Mouse (Mus musculus) lung, postnatal 10 days (tissue): ENCODE measurements around the gene Cd82.
A peak's percentile ranks its signal among the peaks of the same experiment; 100 is the strongest.

ENCODE experiments used
- DNase-seq: peaks from one replicate; pipeline ENCODE4 v3.0.0; 2021

The Cd82 gene

DNA sequence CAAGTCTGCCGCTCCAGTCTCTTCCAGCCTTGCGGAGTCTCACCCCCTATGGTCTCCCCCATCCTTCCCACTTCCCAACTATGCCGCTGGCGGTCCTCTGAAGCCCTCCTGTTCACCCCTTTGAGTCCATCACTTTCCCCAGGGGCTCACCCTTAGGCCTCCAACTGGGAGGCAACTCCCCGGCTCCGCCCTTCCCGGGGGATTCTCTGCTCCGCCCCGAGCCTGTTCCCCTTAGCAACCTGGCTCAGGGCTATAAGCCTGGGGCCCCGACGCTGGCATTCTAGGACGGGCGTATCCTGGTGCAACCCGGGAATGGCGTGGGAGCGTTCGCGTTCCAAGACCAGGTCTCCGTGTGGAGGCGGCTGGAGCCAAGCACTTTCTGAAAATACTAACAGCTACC is at the start of gene Cd82:
TSS of gene Cd82 (minus strand) at position 381 of the 400 bp plus-strand sequence.
- DNase-seq, result peak; percentile 87

DNA sequence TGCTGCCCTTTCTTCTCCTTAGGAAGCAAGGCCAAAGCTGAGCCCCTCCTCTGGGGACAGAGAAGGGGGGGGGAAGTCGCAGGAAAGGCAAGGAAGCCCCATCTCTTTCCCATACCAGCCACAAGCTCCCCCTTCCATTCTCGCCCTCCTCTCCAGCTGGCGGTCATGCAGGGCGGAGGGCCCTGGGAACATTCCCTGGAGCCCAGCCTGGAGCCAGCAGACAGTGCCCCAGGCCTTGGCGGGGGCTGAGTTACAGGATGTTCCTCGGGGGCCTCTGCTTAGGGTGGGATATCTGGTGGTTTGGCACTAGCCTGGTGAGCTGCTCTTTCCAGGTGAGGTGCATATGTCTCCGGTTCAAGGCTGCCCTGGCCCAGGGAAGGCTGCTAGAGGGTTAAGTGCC is 49.2 kb upstream of the Cd82 start:
- no peak for DNase-seq

DNA sequence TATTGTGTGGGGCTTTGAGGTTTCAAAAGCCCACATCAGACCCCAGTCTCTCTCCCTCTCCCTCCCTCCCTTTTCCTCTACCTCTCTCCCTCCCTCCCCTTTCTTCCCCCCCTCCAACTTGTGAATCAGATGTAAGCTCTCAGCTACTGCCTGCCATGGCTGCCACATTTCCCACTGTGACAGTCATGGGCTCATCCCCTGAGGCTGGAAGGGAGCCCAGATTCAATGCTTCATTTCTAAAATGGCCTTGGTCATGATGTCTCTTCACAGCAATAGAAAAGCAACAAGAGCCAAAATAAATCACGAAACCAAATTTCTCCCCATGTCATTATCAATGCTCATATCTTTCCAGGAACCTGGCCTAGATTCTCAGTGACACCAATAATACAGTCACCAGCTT is 47.9 kb upstream of the Cd82 start:
- DNase-seq, result no peak

DNA sequence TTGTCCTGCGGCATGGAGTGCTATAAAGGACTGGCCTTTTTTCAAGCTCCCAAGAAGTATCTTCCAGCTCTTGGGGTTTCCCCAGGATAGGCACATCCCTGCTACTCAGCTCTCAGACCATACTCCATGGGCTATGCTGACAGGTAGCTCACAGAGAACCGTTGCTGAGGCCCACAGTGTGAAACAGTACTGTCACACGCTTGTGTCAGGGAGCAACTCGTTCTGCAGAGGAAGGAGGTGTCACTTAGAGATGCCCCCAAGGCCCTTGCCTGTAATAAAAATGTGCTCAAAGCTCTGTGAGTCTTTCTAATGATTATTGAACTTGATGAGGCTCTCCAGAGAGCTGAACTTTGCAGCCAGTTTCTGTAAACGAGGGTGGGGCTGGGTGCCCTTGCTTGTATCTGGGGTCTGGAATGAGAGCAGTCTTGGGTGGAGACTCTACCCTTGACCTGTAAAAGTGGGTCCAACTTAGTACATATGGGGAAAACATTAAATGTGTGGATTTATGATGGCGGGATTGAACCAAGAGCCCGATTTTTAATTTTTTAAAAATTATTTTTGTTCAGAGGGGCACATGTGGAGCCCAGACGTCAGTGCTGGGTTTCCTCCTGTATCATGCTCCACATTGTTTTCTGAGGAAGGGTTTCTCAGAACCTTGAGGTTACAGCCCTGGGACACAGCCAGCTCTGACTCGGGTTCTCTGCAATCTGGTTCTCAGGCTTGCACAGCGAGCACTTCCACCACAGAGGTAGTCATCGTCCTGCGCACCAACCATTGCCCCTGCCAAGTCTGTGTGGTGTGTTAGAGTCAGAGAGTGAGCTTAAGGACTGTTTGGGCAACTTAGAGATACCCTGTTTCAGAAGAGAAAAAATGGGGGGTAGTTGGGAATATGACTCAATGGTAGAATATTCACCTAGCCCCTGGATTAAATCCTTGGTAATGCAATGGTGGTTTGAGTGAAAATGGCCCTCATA is 47.1 kb upstream of the Cd82 start:
- no peak for DNase-seq

DNA sequence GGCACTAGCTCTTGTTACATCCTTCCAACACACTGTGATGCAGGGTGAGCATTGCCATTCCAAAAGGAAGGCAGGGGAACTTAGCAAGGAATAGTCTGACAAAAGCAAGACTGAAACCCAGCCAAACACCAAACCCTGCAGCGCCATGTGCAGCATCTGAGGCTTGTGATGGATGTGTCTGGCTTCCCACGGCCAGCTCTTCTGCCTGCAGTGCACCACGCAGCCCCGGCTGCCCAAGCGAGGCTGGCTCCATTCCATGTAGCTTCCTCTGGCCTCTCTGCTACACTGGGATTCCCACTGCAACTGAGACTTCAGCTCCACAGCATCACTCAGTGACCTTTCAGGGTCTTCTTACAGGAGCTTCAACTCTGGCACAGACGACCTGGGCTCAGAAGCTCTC is 42.2 kb upstream of the Cd82 start:
- DNase-seq, result peak; percentile 19

DNA sequence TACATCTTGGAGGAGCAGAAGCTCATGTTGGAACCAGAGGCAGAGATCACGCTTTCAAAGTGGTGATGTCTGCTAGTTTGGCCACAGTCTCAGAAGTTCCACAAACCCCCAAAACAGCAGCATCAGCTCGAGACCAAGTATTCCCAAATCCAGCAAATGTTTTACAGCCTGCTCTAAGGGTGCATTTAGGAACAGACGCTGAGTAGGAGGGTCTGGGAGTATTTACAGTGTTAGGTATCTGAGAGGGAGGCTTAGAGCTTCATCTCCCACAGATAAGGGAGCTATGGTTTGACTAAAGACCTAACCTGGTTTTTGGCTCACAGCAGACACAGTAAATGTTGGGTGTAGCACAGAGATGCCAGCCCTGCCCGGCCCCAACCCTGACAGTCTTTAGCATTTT is 40.4 kb upstream of the Cd82 start:
- no peak for DNase-seq

DNA sequence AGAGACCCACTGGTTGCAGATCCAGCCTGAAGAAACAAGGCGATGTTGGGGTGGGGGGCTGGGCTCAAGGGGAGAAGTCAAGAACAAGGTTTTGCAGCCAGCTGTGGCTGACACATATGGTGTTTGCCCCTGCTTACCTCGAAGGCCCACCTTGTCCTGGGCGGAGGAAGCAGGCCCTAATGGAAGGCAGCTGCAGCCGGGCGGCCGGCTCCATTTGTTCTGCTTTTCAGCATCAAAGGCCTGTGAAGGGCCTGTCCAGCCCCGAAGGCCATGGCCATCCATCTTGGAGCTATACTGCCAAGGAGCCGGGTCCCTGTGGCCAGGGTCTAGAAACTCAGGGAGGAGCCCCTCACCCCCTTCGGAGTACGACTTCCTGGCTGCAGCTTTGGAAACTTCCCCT is 38.4 kb upstream of the Cd82 start:
- DNase-seq, result no peak

DNA sequence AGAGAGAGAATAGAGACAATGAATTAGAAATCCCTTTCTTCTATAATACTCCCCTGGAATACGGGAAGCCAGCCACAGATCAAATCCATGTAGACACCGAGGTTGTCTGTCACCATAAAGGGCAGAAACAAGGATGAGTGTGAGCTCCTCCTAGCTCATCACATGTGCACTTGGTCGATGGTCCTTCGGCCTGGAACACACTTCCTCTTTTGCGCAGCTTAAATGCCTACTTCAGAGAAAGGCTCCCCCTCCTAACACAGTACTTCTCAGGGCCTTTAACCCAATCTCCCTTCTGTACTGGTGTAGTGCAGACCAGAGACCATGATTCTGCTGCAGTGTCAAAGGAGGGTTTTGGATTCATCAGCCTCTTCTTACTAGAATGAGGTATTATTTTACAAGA is 34.3 kb upstream of the Cd82 start:
- no peak for DNase-seq

DNA sequence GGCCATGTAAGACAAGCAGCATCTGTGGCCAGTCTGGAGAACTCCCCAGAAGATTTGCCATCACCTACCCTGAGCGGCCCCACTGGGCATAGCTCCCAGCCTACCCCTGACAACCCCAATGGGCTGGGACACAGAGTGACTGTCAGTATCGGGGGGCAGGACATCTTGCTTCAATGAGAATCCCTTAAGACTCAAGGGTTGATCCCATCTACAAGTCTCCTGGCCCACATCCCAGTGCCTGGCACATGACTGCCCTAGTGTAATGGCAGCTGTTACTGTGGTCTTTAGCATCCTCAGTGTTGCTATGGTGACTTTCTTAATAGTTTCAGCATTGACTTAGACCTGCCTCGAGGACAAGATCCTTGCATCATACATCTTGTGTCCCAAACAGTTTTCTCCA is 32.2 kb upstream of the Cd82 start:
- DNase-seq, result no peak

DNA sequence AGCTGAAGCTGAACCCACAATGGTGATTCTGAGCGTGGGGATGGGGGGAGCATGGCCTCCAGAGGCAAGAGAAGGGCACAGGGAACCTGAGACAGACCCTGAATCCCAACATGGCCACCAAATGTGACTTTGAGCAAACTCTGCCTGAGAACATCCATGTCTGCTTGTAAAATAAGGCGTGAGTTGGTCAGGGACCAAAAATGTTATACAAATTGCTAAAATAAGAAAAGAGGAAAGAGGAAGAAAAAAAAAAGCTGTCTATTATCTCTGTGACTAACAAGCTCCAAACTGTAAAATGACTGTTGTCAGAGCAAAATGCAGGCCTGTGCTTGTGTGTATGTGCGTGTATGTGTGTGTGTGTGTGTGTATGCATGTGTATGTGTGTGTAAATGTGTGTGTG is 30.6 kb upstream of the Cd82 start:
- DNase-seq, result no peak

DNA sequence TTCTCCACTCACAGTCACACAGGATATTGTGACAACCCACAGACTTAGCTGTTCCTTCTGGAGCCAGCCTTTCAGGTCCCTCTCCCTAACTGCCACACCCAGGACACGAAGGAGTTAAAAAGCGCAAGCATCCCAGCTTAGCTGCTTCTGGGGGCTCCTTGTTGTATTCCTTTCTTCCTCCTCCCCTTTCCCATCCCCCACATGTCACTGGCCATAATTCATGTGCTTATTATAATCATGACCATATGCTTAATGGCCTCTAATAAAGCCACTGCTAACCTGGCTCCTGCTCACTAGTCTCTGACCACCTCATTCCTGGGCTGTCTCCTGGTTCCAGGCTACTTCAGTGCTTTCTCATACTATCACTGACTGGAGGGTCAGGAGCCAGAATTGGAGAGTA is 27.6 kb upstream of the Cd82 start:
- no peak for DNase-seq

DNA sequence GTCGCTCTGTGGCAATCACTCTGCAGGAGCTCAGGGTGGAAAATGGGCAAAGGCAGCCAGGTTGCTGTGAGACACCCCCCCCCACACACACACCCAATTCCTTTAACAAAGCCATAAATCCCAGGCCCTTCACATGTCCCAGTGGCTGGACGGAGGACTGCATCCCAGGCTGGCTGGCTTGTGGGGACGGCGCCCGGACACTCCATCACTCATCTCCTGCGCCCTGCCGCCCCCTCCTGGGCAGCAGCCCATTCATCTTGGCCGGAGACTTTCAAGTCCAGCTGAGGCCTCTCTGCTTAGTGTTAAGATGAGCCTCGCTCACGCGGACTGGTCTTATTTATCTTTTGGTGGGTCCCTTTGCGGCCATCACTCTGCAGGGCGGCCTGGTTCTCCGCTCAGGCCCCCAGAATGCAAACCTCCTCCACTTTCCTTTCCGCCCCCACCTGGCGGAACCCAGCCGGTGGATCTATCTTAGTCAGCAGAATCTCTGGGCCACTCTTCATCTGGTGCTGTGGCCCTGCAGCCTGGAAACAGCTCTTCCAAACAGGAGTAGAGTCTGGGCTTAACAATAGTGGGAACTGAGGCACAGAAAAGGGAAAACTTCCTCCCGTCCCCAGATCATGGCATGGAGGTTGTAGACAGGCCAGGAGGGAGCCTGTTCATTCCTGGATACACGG is 26.1 kb upstream of the Cd82 start:
- peak; percentile 78 for DNase-seq

DNA sequence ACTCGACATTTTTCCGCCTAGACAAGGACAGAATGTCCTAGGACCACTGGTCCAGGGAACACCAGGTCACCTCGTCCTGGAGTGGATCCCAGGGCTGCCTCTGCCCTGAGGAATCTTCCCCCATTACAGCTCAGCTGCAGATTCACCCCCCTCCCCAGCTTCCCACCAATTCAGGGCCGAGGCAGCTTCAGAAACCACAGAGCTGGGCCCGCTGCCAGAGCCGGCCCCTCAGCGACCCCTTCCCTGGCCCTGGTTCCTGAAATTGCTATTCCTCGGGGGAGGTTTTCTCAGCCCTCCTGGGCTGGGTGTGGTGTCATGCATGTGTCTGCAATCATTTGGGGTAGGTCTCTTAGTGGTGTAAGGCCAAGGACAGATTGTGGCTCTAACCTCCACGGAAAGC is 22.5 kb upstream of the Cd82 start:
- peak; percentile 28 for DNase-seq

DNA sequence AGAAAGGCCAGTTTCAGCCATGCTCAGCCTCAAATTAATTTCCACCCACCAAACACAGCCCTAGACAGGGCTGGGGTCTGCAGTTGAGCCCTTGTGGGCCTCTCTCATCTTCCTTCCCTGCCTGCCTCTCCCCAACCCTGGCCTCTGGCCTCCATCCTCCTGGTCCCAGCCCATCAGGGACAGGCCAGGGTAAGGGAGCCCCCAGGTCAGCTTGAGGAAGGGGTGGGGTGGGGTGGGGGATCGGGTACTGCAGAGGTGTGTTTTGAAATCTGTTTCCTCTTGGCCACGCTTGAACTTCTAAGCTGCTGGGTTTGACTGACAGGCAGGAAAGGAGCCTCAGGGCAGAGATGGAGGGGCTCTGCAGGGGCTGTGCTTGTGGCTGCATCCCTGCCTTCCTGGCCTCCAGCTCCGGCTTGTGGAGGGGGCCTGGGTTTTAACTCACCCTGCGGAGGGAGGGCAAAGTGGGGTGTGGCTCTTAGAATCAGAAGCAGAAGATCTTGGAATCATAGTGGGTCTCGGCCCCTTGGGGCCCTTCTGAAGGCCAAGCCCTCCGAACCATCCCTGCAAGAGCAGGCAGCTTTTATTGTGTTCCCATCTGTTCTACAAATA is 19.2 kb upstream of the Cd82 start:
- no peak for DNase-seq

DNA sequence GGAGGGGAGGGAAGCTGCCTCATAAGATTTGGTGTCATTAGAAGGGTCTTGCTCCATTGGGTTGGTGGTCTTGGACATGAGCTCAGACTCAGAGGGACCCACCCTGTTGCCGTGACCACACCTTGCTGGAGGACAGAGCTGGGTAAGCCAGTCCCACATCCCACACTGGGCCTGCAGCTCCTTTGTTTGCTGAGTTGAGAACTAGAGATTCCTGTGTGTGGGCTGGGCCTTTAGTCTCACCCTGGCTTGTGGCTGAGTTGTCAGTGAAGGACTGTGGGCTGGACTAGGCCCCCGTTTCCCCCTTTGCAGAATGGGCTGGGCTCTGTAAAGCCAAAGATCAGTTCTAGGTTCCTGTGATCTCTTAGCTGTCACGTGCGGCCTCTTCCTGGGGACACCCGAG is 15.8 kb upstream of the Cd82 start:
- DNase-seq, result no peak

DNA sequence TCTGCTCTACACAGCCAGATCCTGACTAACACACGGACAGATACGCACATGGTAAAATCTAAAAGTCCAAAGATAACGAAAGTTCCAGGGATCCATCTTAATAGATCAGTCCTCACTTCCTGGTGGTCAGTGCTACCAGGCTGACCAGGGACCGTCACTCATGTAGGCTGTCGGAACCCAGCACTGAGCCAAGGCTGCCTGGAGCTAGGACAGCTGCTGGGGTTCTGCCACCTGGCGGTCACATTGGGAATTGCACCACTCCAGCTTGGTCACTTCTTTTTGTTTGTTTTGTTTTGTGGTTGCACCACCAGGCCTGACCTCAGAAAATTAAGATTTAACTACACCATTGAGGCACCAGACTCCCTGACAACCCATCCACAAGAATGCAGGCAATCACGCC is 14.6 kb upstream of the Cd82 start:
- peak; percentile 79 for DNase-seq

DNA sequence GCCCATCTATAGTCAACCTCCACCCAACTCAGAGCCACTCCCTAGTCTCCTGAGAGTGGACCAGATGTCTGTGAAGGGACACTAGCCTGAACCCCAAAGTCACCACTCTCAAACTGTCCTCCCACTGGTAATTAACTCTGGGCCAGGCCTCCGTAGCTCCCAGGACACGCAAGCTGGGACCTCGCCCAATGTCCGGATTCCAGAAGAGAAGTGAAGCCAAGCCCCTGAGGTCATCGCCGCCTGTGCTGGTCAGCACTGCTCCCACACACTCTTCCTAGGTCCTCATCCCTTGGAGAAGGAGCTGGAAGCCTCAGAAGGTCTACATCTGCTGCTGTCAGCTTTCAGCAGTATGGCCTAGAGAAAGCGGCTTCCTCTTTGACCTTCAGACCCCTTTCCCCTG is 13.5 kb upstream of the Cd82 start:
- DNase-seq, result peak; percentile 45

DNA sequence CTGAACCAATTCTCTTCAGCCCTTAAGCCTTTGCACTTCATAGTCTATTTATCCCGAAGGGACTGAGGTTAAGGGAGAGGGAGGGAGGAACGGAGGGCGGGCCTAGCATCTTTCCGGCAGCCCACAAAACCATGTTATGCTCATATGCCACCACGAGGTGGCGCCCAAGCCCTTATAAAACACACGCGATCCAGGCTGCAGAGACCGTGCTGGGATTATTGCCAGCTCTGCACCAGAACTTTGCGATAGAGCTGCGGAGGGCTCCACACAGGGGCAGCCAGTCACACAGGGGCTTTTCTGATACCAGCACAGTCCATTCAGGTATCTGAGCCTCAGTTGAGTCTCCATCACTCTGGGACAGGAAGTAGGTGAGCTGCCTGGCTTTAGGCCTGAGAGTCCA is 12.1 kb upstream of the Cd82 start:
- peak; percentile 94 for DNase-seq

DNA sequence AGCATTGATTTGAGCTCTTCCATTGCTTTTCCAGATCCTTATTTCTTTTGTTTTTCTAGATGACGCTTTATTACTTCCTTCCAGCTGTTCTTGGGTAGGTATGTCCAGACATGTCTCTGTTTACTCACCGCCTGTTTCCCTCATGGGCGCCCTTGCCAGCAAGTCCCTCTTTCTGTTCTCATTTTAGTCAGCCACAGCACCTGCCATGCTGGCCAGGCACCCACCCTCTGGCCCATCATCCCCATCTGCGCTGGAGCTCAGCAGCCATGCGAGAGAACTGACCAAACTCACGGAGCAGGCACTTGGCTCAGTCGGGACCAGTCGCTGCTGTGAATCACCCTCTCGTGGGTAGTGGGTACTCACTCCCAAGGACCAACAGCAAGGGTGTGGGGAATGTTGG is 11.0 kb upstream of the Cd82 start:
- no peak for DNase-seq

DNA sequence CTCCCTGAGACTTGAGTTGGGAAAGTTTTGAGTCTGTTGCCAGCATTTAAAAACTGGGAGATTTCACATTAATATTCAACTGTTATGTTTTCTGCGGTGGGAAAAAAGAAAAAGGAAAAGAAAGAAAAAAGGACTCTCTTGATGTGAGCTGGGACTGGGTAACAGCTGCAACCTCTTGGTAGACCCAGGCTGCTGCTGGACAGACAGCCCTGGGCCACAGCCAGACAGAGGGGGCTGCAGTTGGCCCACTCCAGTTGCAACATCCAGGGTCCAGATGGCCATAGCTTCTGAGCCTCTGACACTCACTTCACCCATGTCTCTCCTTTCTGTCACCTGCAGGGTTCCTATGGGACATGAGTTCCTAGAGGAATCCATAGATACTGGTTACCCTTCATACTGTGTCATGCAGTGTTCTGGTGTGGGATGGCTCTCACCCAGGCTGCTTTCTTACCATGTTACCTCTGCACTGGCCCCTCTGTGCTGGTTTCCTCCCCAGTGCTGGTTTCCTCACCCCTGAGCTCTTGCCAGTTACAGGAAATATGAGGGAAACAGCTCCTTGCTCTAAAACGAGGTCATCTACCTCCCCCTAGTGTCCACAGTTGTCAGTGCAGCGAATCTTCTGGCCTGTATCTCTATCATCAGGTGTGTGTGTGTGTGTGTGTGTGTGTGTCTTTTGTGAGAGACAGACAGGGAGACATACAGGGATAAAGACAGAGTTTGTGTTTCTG is 8.1 kb upstream of the Cd82 start:
- peak; percentile 89 for DNase-seq

DNA sequence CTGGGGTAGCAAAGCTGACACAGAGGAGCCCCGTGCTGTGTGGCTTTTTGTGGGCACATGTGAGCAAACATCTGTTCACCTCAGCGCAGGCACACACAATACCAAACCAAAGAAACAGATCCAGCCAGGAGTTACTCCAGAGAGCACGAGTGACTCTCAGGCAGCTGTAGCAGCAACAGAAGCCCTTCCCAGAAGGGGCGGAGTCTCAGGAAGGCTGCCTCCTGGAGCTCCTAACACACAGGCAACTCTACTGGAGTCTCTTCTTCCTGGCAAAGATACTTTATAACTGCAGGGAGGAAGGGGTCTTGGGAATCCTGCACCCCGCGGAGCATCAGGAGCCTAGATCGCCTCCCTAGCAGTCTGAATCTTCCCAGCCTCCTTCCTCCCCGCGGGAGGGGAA is 7.2 kb upstream of the Cd82 start:
- DNase-seq, result peak; percentile 84

DNA sequence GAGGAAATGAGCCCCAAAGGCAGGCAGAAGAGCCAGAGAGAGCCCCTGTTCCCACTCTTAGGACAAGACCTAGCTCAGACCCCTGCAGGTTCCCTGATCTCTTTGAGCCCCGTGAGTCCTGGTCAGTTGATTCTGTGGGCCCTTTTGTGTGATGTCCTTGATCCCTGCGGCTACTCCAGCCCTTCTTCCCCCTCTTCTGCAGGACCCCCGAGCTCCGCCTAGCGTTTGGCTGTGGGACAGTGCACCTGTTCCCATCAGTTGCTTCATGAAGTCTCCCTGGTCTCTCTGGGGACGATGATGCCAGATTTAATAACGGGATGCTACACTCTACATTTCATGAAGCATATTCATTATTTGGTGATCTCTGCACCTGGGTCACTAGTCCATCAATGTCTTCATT is 6.2 kb upstream of the Cd82 start:
- peak; percentile 53 for DNase-seq

DNA sequence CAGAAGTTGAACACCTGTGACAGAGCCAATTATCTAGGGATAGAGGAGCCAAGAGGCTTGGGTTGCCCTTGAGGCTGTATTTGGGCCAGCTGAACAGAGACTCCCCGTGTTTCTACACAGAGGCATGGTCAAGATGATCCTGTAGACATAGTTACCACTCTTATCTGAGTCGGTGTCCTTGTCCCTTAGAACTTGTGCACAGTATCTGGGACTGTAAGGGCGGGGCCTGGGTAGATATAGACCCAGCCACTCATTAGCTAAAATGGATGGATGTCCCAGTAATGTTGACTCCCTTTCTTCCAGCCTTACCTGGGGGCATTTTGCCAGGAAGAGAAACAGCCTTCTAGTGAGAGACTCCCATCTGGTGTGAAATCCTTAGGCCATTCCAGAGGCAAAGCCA is 3.4 kb upstream of the Cd82 start:
- no peak for DNase-seq
